Mouse (Mus musculus): ENCODE data around the gene Sdf2.

DNA sequence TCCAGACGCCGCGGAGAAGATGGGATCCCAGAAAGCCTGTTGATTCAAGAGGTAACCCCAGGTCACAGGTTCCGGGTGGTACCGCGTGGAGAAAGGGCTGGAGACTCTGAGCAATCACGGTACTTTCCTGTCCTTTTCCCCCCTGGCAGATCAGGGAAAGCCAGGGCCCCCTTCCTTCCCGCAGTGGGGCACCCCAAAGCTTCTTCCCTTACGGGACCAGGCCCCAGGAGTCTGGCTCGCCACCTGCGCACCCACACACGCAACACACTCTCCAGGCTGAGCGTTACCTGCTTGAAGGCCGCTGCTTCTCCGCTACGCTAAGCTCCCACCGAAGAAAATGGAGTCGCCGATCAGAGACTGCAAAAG, 302 bp upstream of the Sdf2 start:
- TF ChIP-seq CTCF (IDR thresholded peaks at IDR 0.05; ENCODE audit: low read depth) (no peak), EP300 (IDR thresholded peaks at IDR 0.05; ENCODE audit: low read depth) (no peak)
